11 mouse cellular contexts compared by ENCODE assay signal in genomic region chr14:62607791-62608196, GRCm38 (mm10). TPM values are rescaled to one million over a fixed set of nuclear protein-coding genes. Genes with fewer than 3 reads are reported as not detected.
A peak's percentile ranks its signal among the peaks of the same experiment; 100 is the strongest.
DNase-seq lines count a peak whose midpoint lies in the region; ATAC-seq and TF ChIP-seq lines count a peak whose summit lies in the region.
"Had no signal": no experiment of that assay in that cellular context is flagged by ENCODE, and none has a peak within 500 bp of the region (broad histone marks: within the 10 kb centered on the region; RNA-seq: fewer than 3 reads in every experiment).

No protein-coding gene starts in this region.

- no peaks in the 10 kb centered on the region for H3K79me2 ChIP-seq in heart, adult 2 months (replicated peaks; ENCODE audit: control insufficient read depth, insufficient read depth, low read length)

- H3K4me2 ChIP-seq in midbrain, embryonic 14.5 days (ENCODE audit: low read length) = no peak overlapping the region
- no peak overlapping the region for H3K4me2 ChIP-seq in midbrain, embryonic 15.5 days

- no peak overlapping the region for H3K27ac ChIP-seq in heart, adult 2 months
- H3K27ac ChIP-seq in heart, embryonic 10.5 days = no peak overlapping the region
- H3K27ac ChIP-seq in midbrain, embryonic 14.5 days (replicated peaks; ENCODE audit: low read depth, low read length) = no peak overlapping the region
- no peak overlapping the region for H3K27ac ChIP-seq in midbrain, embryonic 15.5 days

- no peak for TF ChIP-seq EP300 in heart, adult 2 months (IDR thresholded peaks at IDR 0.05; ENCODE audit: insufficient read depth, low read depth, low read length)

- no peak for DNase-seq in heart, adult 2 months
- no peak for DNase-seq in heart, embryonic 10.5 days (ENCODE audit: low spot score)
- DNase-seq in midbrain, embryonic 14.5 days = peak; percentile 49
- DNase-seq in cerebellum, adult 11-12 months = peak; percentile 25
- peak; percentile 23 to 28 for DNase-seq in layer of hippocampus, postnatal 36 days
- no peak for DNase-seq in testis, postnatal 10 days (ENCODE audit: low spot score)
- DNase-seq: thymus, adult 2 months had no signal

- TF ChIP-seq POLR2A in heart, adult 2 months (IDR thresholded peaks at IDR 0.05; ENCODE audit: insufficient read depth, low read depth, low read length) = no peak

- 72% methylated on average over 8 of the region's 8 CpGs for WGBS in heart, adult 2 months
- WGBS in heart, embryonic 10.5 days = 74% methylated on average over 8 of the region's 8 CpGs
- WGBS in midbrain, embryonic 14.5 days = 79% methylated on average over 8 of the region's 8 CpGs
- 75% methylated on average over 8 of the region's 8 CpGs for WGBS in midbrain, embryonic 15.5 days

- intact Hi-C loops in heart, adult 2 months (cut with DNase I) = loop anchor here (5.0 kb wide), 1 partner anchor 115 kb away; no protein-coding TSS in a partner anchor

- no peaks in the 10 kb centered on the region for H3K4me1 ChIP-seq in heart, adult 2 months (ENCODE audit: control insufficient read depth, insufficient read depth, low read length)
- H3K4me1 ChIP-seq in heart, embryonic 10.5 days = peaks cover 5% of the 10 kb centered on the region
- no peaks in the 10 kb centered on the region for H3K4me1 ChIP-seq in midbrain, embryonic 14.5 days (ENCODE audit: control insufficient read depth, insufficient read depth, low read length)
- no peaks in the 10 kb centered on the region for H3K4me1 ChIP-seq in midbrain, embryonic 15.5 days

- H3K9me3 ChIP-seq in heart, embryonic 10.5 days = no peaks in the 10 kb centered on the region
- no peaks in the 10 kb centered on the region for H3K9me3 ChIP-seq in midbrain, embryonic 14.5 days (ENCODE audit: control insufficient read depth, low read length)
- no peaks in the 10 kb centered on the region for H3K9me3 ChIP-seq in midbrain, embryonic 15.5 days

- ATAC-seq in midbrain, embryonic 14.5 days (ENCODE audit: low FRiP score, low TSS enrichment) = no peak
- ATAC-seq in midbrain, embryonic 15.5 days (replicated peaks) = no peak; the same call in 1 of the 2 replicates
- no peak for ATAC-seq in megakaryocyte, adult 5-6 weeks (ENCODE audit: poor library complexity, severe bottlenecking)

- H3K36me3 ChIP-seq in heart, adult 2 months (ENCODE audit: control insufficient read depth, insufficient read depth, low read length) = no peaks in the 10 kb centered on the region
- H3K36me3 ChIP-seq in heart, embryonic 10.5 days = no peaks in the 10 kb centered on the region
- H3K36me3 ChIP-seq in midbrain, embryonic 14.5 days (ENCODE audit: control insufficient read depth, insufficient read depth, low read length) = peaks cover 12% of the 10 kb centered on the region
- H3K36me3 ChIP-seq in midbrain, embryonic 15.5 days (replicated peaks) = peaks cover 11% of the 10 kb centered on the region; the same call in 1 of the 2 replicates

- TF ChIP-seq CTCF in heart, adult 2 months (IDR thresholded peaks at IDR 0.05) = peak; percentile 32

- H3K9ac ChIP-seq in heart, adult 2 months (ENCODE audit: low read depth, low read length) = no peak overlapping the region
- H3K9ac ChIP-seq in midbrain, embryonic 14.5 days (replicated peaks; ENCODE audit: low read length) = no peak overlapping the region
- no peak overlapping the region for H3K9ac ChIP-seq in midbrain, embryonic 15.5 days

- no peak overlapping the region for H3K4me3 ChIP-seq in heart, adult 2 months
- no peak overlapping the region for H3K4me3 ChIP-seq in heart, embryonic 10.5 days
- no peak overlapping the region for H3K4me3 ChIP-seq in midbrain, embryonic 14.5 days (replicated peaks; ENCODE audit: low read depth, low read length)
- H3K4me3 ChIP-seq in midbrain, embryonic 15.5 days = no peak overlapping the region

- H3K27me3 ChIP-seq in heart, adult 2 months (ENCODE audit: control insufficient read depth, insufficient read depth, low read length) = no peaks in the 10 kb centered on the region
- no peaks in the 10 kb centered on the region for H3K27me3 ChIP-seq in heart, embryonic 10.5 days (ENCODE audit: insufficient read depth, poor library complexity, severe bottlenecking)
- H3K27me3 ChIP-seq in midbrain, embryonic 14.5 days (ENCODE audit: control insufficient read depth, insufficient read depth, low read length) = no peaks in the 10 kb centered on the region
- H3K27me3 ChIP-seq in midbrain, embryonic 15.5 days (replicated peaks) = no peaks in the 10 kb centered on the region

RNA-seq across cellular contexts. Expression of gene Gm4131, which starts 41.1 kb away (rescaled TPM):
- not detected for total RNA-seq in heart, adult 2 months (2021)
- not detected in 2 replicates for polyA plus RNA-seq in heart, adult 2 months (2012; rRNA removed)
- not detected in 2 replicates for polyA plus RNA-seq in heart, embryonic 10.5 days (2016; fragmentation: Nextera tagmentation; extraction: Ambion mirVana)
- polyA plus RNA-seq in midbrain, embryonic 14.5 days (2014; fragmentation: Nextera tagmentation; extraction: Ambion mirVana) = not detected in 2 replicates
- 0.30 TPM in 1 of 2 replicates, not detected in the other for polyA plus RNA-seq in midbrain, embryonic 15.5 days (2015; fragmentation: Nextera tagmentation; extraction: Ambion mirVana)
- not detected for total RNA-seq in layer of hippocampus, postnatal 36 days (2021)
- total RNA-seq in megakaryocyte, adult 5-6 weeks (2015) = not detected in 2 replicates
- total RNA-seq in megakaryocyte, adult 5-6 weeks (2017) = not detected in 2 replicates
- polyA plus RNA-seq: frontal cortex, adult 2 months; limb, embryonic 11.5 days; thymus, adult 2 months had no signal

RNA-seq across cellular contexts. Expression of gene Fam124a, which starts 52.3 kb away (rescaled TPM):
- total RNA-seq in heart, adult 2 months (2021) = 1 to 10 TPM; 3.4 TPM
- 5.6 and 7.9 TPM in 2 replicates for polyA plus RNA-seq in heart, adult 2 months (2012; rRNA removed)
- 1.4 and 2.0 TPM in 2 replicates for polyA plus RNA-seq in heart, embryonic 10.5 days (2016; fragmentation: Nextera tagmentation; extraction: Ambion mirVana)
- polyA plus RNA-seq in midbrain, embryonic 14.5 days (2014; fragmentation: Nextera tagmentation; extraction: Ambion mirVana) = 20.9 and 30.3 TPM in 2 replicates
- polyA plus RNA-seq in midbrain, embryonic 15.5 days (2015; fragmentation: Nextera tagmentation; extraction: Ambion mirVana) = 49.0 and 50.7 TPM in 2 replicates
- total RNA-seq in layer of hippocampus, postnatal 36 days (2021) = 10 to 100 TPM; 11.4 to 12.7 TPM
- not detected in 2 replicates for total RNA-seq in megakaryocyte, adult 5-6 weeks (2015)
- total RNA-seq in megakaryocyte, adult 5-6 weeks (2017) = not detected in 2 replicates

RNA-seq across cellular contexts. Expression of gene Serpine3, which starts 55.7 kb away (rescaled TPM):
- not detected for total RNA-seq in heart, adult 2 months (2021)
- polyA plus RNA-seq in heart, adult 2 months (2012; rRNA removed) = not detected in 2 replicates
- 0.19 TPM in 1 of 2 replicates, not detected in the other for polyA plus RNA-seq in heart, embryonic 10.5 days (2016; fragmentation: Nextera tagmentation; extraction: Ambion mirVana)
- not detected in 2 replicates for polyA plus RNA-seq in midbrain, embryonic 14.5 days (2014; fragmentation: Nextera tagmentation; extraction: Ambion mirVana)
- not detected in 2 replicates for polyA plus RNA-seq in midbrain, embryonic 15.5 days (2015; fragmentation: Nextera tagmentation; extraction: Ambion mirVana)
- under 1 TPM in 1 of 2 experiments, not detected in 1; 0.25 TPM for total RNA-seq in layer of hippocampus, postnatal 36 days (2021)
- total RNA-seq in megakaryocyte, adult 5-6 weeks (2015) = not detected in 2 replicates
- total RNA-seq in megakaryocyte, adult 5-6 weeks (2017) = not detected in 2 replicates
- polyA plus RNA-seq: limb, embryonic 11.5 days; thymus, adult 2 months had no signal

Comparison
In these comparisons a context has a peak if more than half of its experiments do, and no peak if none do; other contexts are left out.
1. DNase-seq: peak in midbrain, embryonic 14.5 days (single experiment), cerebellum, adult 11-12 months (single experiment) and layer of hippocampus, postnatal 36 days (2 of 2); none in heart, adult 2 months (0 of 2), heart, embryonic 10.5 days (single experiment) and testis, postnatal 10 days (single experiment).